Mouse (Mus musculus) MEL (cell line): ENCODE results near the gene Rfc4. TPM values are rescaled to one million over a fixed set of nuclear protein-coding genes. Genes with fewer than 3 reads are reported as not detected.

Experiments
- DNase-seq: peaks from one replicate; pipeline ENCODE4 v3.0.0; 2011; ENCODE audit warnings: low read depth, low spot score
- H3K27ac ChIP-seq: 2 replicates; pipeline ENCODE4 v1.5.1; 2012; ENCODE audit warnings: low read depth, mild to moderate bottlenecking, control low read depth, low read length, moderate library complexity; ENCODE audit not compliant: control insufficient read depth
- H3K27me3 ChIP-seq, 2 experiments: fragments of 150-350 bp in 1 of 2; sonication (generic) in 1 of 2; 2 replicates each; pipeline ENCODE4 v1.6.1; 2012; ENCODE audit warnings: low read length in 2 of 2, mild to moderate bottlenecking in 2 of 2, improper control_type of control experiment in 1 of 2, moderate library complexity in 1 of 2; ENCODE audit not compliant: insufficient read depth in 2 of 2, control insufficient read depth in 1 of 2
- H3K36me3 ChIP-seq, 2 experiments: 2 replicates each; pipeline ENCODE4 v1.6.1; 2012 to 2014; ENCODE audit warnings: low read length in 2 of 2, improper control_type of control experiment in 1 of 2, inconsistent platforms in 1 of 2, mild to moderate bottlenecking in 1 of 2; ENCODE audit not compliant: insufficient read depth in 2 of 2, control insufficient read depth in 1 of 2
- H3K4me1 ChIP-seq, 2 experiments: fragments of 150-350 bp in 1 of 2; sonication (generic) in 1 of 2; 2 replicates each; pipeline ENCODE4 v1.6.1; 2012; ENCODE audit warnings: low read length in 2 of 2, improper control_type of control experiment in 1 of 2, mild to moderate bottlenecking in 1 of 2; ENCODE audit not compliant: insufficient read depth in 2 of 2, control insufficient read depth in 1 of 2
- H3K4me3 ChIP-seq, 2 experiments: fragments of 150-350 bp in 1 of 2; sonication (generic) in 1 of 2; 2 replicates each; pipeline ENCODE4 v1.5.1; 2012; ENCODE audit warnings: low read depth in 2 of 2, low read length in 2 of 2, mild to moderate bottlenecking in 2 of 2, moderate library complexity in 2 of 2, control low read depth in 1 of 2, improper control_type of control experiment in 1 of 2; ENCODE audit not compliant: control insufficient read depth in 1 of 2, insufficient read depth in 1 of 2
- H3K79me2 ChIP-seq: 2 replicates; pipeline ENCODE4 v1.6.1; 2012; ENCODE audit warnings: mild to moderate bottlenecking, low read length, moderate library complexity; ENCODE audit not compliant: control insufficient read depth, poor library complexity, insufficient read depth
- H3K9ac ChIP-seq: 2 replicates; pipeline ENCODE4 v1.6.1; 2012; ENCODE audit warnings: low read depth, mild to moderate bottlenecking, control low read depth, low read length, moderate library complexity; ENCODE audit not compliant: control insufficient read depth, poor library complexity, severe bottlenecking
- H3K9me3 ChIP-seq: fragments of 150-350 bp; sonication (generic); replicated peaks from 2 replicates; pipeline ENCODE4 v1.6.1; 2012; ENCODE audit warnings: mild to moderate bottlenecking, low read length, improper control_type of control experiment, moderate library complexity; ENCODE audit not compliant: insufficient read depth
- CHD1 ChIP-seq: IDR thresholded peaks from 2 replicates; pipeline ENCODE4 v1.6.1; 2012; ENCODE audit warnings: low read depth, mild to moderate bottlenecking, inconsistent platforms, low read length, improper control_type of control experiment
- CHD2 ChIP-seq: IDR thresholded peaks from 2 replicates; pipeline ENCODE4 v1.6.1; 2011; ENCODE audit warnings: low read length, improper control_type of control experiment
- ELF1 ChIP-seq: IDR thresholded peaks from 2 replicates; pipeline ENCODE4 v1.6.1; 2014; ENCODE audit warnings: low read depth, mild to moderate bottlenecking, inconsistent platforms, low read length, improper control_type of control experiment, moderate library complexity
- GATA1 ChIP-seq: IDR thresholded peaks from 2 replicates; pipeline ENCODE4 v1.6.1; 2011; ENCODE audit warnings: low read depth, low read length, improper control_type of control experiment
- MAFK ChIP-seq: IDR thresholded peaks from 2 replicates; pipeline ENCODE4 v1.6.1; 2011; ENCODE audit warnings: low read depth, mild to moderate bottlenecking, low read length, improper control_type of control experiment, borderline replicate concordance
- MAX ChIP-seq: IDR thresholded peaks from 2 replicates; pipeline ENCODE4 v1.6.1; 2011; ENCODE audit warnings: low read length, improper control_type of control experiment
- MAZ ChIP-seq: IDR thresholded peaks from 2 replicates; pipeline ENCODE4 v1.6.1; 2012; ENCODE audit warnings: low read depth, mild to moderate bottlenecking, inconsistent platforms, low read length, improper control_type of control experiment
- MXI1 ChIP-seq: IDR thresholded peaks from 2 replicates; pipeline ENCODE4 v1.6.1; 2011; ENCODE audit warnings: mild to moderate bottlenecking, low read depth, low read length, improper control_type of control experiment
- POLR2A ChIP-seq, 2 experiments: IDR thresholded peaks; 2 replicates each; pipeline ENCODE4 v1.6.1; 2011 to 2012; ENCODE audit warnings: low read length in 2 of 2, mild to moderate bottlenecking in 2 of 2, control low read depth in 1 of 2, improper control_type of control experiment in 1 of 2, low read depth in 1 of 2, moderate library complexity in 1 of 2; ENCODE audit not compliant: control insufficient read depth in 1 of 2, insufficient read depth in 1 of 2, poor library complexity in 1 of 2
- POLR2AphosphoS2 ChIP-seq: IDR thresholded peaks from 2 replicates; pipeline ENCODE4 v1.6.1; 2011; ENCODE audit warnings: low read length, improper control_type of control experiment
- SIN3A ChIP-seq: IDR thresholded peaks from 2 replicates; pipeline ENCODE4 v1.6.1; 2012; ENCODE audit warnings: low read length, improper control_type of control experiment, inconsistent platforms
- TBP ChIP-seq: IDR thresholded peaks from 2 replicates; pipeline ENCODE4 v1.8.0; 2011; ENCODE audit warnings: low read depth, low read length, improper control_type of control experiment
- USF1 ChIP-seq: IDR thresholded peaks from 2 replicates; pipeline ENCODE4 v1.6.1; 2014; ENCODE audit warnings: low read depth, mild to moderate bottlenecking, inconsistent platforms, low read length, improper control_type of control experiment, moderate library complexity
- USF2 ChIP-seq, 2 experiments: IDR thresholded peaks; 2 replicates each; pipeline ENCODE4 v1.6.1; 2011 to 2012; ENCODE audit warnings: improper control_type of control experiment in 2 of 2, low read length in 2 of 2, borderline replicate concordance in 1 of 2, inconsistent platforms in 1 of 2, low read depth in 1 of 2, mild to moderate bottlenecking in 1 of 2; ENCODE audit not compliant: insufficient read depth in 1 of 2
- ZKSCAN1 ChIP-seq: IDR thresholded peaks from 2 replicates; pipeline ENCODE4 v1.6.1; 2012; ENCODE audit warnings: low read depth, mild to moderate bottlenecking, inconsistent platforms, low read length, improper control_type of control experiment, moderate library complexity
- ZMIZ1 ChIP-seq: IDR thresholded peaks from 2 replicates; pipeline ENCODE4 v1.6.1; 2012; ENCODE audit warnings: low read depth, mild to moderate bottlenecking, inconsistent platforms, low read length, improper control_type of control experiment, moderate library complexity
- ZNF384 ChIP-seq: IDR thresholded peaks from 2 replicates; pipeline ENCODE4 v1.6.1; 2012; ENCODE audit warnings: low read depth, mild to moderate bottlenecking, inconsistent platforms, low read length, improper control_type of control experiment
- polyA plus RNA-seq, 2 experiments: library from polyadenylated mRNA; stranded (reverse) in 1 of 2; unstranded in 1 of 2; fragments of >175 nt in 1 of 2; fragments of >200 nt in 1 of 2; gene quantifications; 2 replicates each; pipeline versions ENCODE4 v1.2.1 to v1.2.4; 2012; ENCODE audit warnings: low replicate concordance in 2 of 2, low read depth in 1 of 2; ENCODE audit not compliant: insufficient read length in 2 of 2, insufficient read depth in 1 of 2, missing spikeins in 1 of 2
- total RNA-seq: library from RNA; depleted of rRNA; stranded (reverse); fragments of 300-350 nt; gene quantifications from 2 replicates; pipeline ENCODE4 v1.2.3, GENCODE M21; 2012

Gene Rfc4
- total and polyA plus RNA-seq, 3 experiments = 52.1 to 93.2 TPM; not detected in 1

GRCm38 (mm10) chr16:23115486-23115885 lies 12.1 kb downstream of the Rfc4 start:
- Histone ChIP-seq H3K27me3 (no peaks in the 10 kb centered on the region), H3K79me2 (peaks cover 21% of the 10 kb centered on the region)
- TF ChIP-seq ZMIZ1 (no peak), SIN3A (no peak), ZKSCAN1 (no peak), USF1 (no peak), POLR2AphosphoS2 (no peak), USF2 (IDR thresholded peaks at IDR 0.05; ENCODE audit: borderline replicate concordance in 1 of 2, insufficient read depth in 1 of 2, low read depth in 1 of 2, low read length in 2 of 2) (no peak), POLR2A (IDR thresholded peaks at IDR 0.05; ENCODE audit: control insufficient read depth in 1 of 2, insufficient read depth in 1 of 2, low read depth in 1 of 2, low read length in 2 of 2, poor library complexity in 1 of 2) (no peak), MAZ (no peak), CHD2 (no peak), ZNF384 (no peak)
- TF ChIP-seq, all 39 proteins: peak for 0
- Histone ChIP-seq H3K4me1 (no peaks in the 10 kb centered on the region), H3K4me3 (no peak overlapping the region), H3K9ac (no peak overlapping the region), H3K9me3 (no peaks in the 10 kb centered on the region), H3K27ac (no peak overlapping the region), H3K36me3 (peaks cover 13 to 18% of the 10 kb centered on the region in 2 experiments)
- DNase-seq = peak; percentile 52

- no peak for TF ChIP-seq MXI1
- peak in 1 of 2 experiments; percentile 69; a peak in 2 of 4 replicates for TF ChIP-seq POLR2A (IDR thresholded peaks at IDR 0.05; ENCODE audit: control insufficient read depth in 1 of 2, insufficient read depth in 1 of 2, low read depth in 1 of 2, low read length in 2 of 2, poor library complexity in 1 of 2)
- TF ChIP-seq GATA1 = no peak
- TF ChIP-seq ELF1 = no peak
- peak; percentile 72; the same call in 1 of the 2 replicates for TF ChIP-seq TBP
- no peak for TF ChIP-seq CHD1
- no peak for TF ChIP-seq MAFK
- no peak for TF ChIP-seq MAX
- no peak for TF ChIP-seq ZNF384
- Histone ChIP-seq H3K27ac (peak overlapping the region; percentile 18), H3K36me3 (peaks cover 15 to 21% of the 10 kb centered on the region in 2 experiments), H3K27me3 (no peaks in the 10 kb centered on the region), H3K9ac (no peak overlapping the region), H3K4me3 (no peak overlapping the region), H3K4me1 (no peaks in the 10 kb centered on the region), H3K79me2 (peaks cover 28% of the 10 kb centered on the region), H3K9me3 (no peaks in the 10 kb centered on the region)
- DNase-seq = peak; percentile 78
These were observed 13.0 kb downstream of the Rfc4 start for GRCm38 (mm10) chr16:23114339-23115171.
